Mouse (Mus musculus) small intestine, adult 2 months (tissue): Measurements from ENCODE around the gene Armc9.

Experiments used
- CTCF ChIP-seq: fragments of 200-500 bp; IDR thresholded peaks from 2 replicates; pipeline ENCODE4 v1.5.1; 2012; ENCODE audit warnings: low read depth, mild to moderate bottlenecking, control low read depth, inconsistent platforms, low read length, moderate library complexity, mixed read lengths; ENCODE audit not compliant: insufficient replicate concordance, insufficient read length; ENCODE audit errors: extremely low read depth
- POLR2A ChIP-seq: fragments of 200-500 bp; IDR thresholded peaks from 2 replicates; pipeline ENCODE4 v1.6.1; 2012; ENCODE audit warnings: low read depth, mild to moderate bottlenecking, control low read depth, inconsistent platforms, low read length, moderate library complexity

DNA sequence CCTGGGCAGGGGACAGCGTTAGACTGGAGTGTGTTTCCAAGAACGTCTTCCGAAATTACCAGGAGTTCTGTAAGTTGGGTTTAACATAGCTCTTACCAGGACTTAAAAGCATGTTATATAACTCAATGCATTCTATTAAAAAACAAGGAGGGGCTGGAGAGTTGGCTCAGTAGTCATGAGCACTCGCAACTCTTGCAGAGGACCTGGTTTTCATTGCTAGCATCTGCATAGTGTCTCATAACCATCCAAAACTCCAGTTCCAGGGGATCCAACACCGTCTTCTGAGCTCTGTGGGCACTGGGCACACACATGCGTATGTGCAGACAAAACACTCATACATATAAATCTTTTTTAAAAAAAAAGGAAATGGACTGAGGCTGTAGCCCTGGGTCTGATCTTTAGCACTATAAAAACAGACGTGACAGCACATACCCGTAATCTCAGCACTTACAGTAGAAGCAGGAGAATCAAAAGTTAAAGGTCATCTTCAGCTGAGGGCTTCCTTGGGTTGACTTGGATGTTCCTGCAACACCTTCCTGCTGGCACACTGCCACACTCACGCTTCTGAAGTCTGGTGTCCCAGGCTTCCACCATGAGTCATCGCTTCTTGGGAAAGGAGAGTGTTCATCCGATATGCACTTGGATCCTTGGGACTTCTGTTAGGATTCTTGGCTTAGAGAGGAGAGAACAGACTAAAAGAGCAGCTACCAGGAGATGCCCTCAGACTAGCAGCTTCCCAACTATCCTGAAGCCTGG lies 127.4 kb downstream of the Armc9 start:
- no peak for TF ChIP-seq POLR2A
- TF ChIP-seq CTCF: no peak
